Mouse (Mus musculus) lung, adult 2 months (tissue): ENCODE data around the gene Duox1. TPM values are rescaled to one million over a fixed set of nuclear protein-coding genes. Genes with fewer than 3 reads are reported as not detected.
"Not testable (repeated sequence)": the region's sequence is repeated elsewhere in the genome, so short reads cannot be mapped to it uniquely, and the experiment has no call there.

Source experiments
- DNase-seq: peaks from one replicate; pipeline ENCODE4 v3.0.0; 2022
- H3K4me1 ChIP-seq: fragments of 200-500 bp; 2 replicates; pipeline ENCODE4 v1.6.1; 2011; ENCODE audit warnings: low read length; ENCODE audit not compliant: control insufficient read depth, insufficient read depth
- H3K4me3 ChIP-seq: fragments of 200-500 bp; replicated peaks from 2 replicates; pipeline ENCODE3; 2011; ENCODE audit warnings: low read depth, mild to moderate bottlenecking, control low read depth, low read length; ENCODE audit errors: extremely low read depth
- CTCF ChIP-seq: fragments of 200-500 bp; IDR thresholded peaks from 2 replicates; pipeline ENCODE4 v1.5.1; 2011; ENCODE audit warnings: mild to moderate bottlenecking, low read length, control low read depth; ENCODE audit not compliant: insufficient read depth
- POLR2A ChIP-seq: fragments of 200-500 bp; IDR thresholded peaks from 2 replicates; pipeline ENCODE4 v1.6.1; 2011; ENCODE audit warnings: low read depth, mild to moderate bottlenecking, control low read depth, low read length, borderline replicate concordance; ENCODE audit errors: extremely low read depth
- WGBS: fragments of 180-500 bp; shearing (Covaris S2); methylation state at CpG from one replicate; pipeline ENCODE4 v1.1.7; 2018; 5-methylcytosine and 5-hydroxymethylcytosine counted together
- polyA plus RNA-seq: library from polyadenylated mRNA; depleted of rRNA; stranded (reverse); fragments of >200 nt; gene quantifications from 2 replicates; pipeline ENCODE4 v1.2.3, GENCODE M21; 2012; rRNA removed

Gene Duox1
- polyA plus RNA-seq, 1 experiment: 2.7 TPM

DNA sequence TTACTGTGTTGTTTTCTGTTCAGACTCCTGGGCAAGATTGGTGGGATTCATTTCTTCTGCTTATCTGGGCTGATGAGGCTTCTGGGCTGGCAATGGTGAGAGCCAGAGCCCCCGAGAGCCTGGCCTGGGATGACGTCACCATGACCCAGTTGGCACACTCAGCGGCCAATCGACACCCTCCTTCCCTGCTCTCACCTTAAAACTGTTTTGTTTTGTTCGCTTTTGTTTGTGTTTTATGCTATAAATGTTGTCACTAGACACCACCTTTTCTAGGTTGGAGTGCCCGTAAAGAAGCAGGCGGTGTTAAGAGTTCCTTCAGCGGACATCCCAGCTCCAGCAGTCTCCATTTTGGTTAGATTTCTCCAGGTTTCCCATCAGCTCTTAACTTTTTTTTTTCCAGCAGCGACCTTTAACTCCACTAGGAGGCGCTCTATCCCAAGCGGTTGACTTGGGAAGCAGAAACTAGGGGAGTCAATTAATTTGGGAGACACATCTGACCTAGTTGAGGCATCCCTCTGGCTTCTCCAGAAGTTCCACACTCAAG lies 65.4 kb downstream of the Duox1 start:
- H3K4me3 ChIP-seq: peak overlapping the region; percentile 39
- TF ChIP-seq CTCF: peak; percentile 34; the same call in 1 of the 2 replicates
- no peak for TF ChIP-seq POLR2A
- no peaks in the 10 kb centered on the region; the same call in 1 of the 2 replicates for H3K4me1 ChIP-seq
- 10% methylated on average over 11 of the region's 11 CpGs for WGBS
- peak; percentile 31 for DNase-seq

DNA sequence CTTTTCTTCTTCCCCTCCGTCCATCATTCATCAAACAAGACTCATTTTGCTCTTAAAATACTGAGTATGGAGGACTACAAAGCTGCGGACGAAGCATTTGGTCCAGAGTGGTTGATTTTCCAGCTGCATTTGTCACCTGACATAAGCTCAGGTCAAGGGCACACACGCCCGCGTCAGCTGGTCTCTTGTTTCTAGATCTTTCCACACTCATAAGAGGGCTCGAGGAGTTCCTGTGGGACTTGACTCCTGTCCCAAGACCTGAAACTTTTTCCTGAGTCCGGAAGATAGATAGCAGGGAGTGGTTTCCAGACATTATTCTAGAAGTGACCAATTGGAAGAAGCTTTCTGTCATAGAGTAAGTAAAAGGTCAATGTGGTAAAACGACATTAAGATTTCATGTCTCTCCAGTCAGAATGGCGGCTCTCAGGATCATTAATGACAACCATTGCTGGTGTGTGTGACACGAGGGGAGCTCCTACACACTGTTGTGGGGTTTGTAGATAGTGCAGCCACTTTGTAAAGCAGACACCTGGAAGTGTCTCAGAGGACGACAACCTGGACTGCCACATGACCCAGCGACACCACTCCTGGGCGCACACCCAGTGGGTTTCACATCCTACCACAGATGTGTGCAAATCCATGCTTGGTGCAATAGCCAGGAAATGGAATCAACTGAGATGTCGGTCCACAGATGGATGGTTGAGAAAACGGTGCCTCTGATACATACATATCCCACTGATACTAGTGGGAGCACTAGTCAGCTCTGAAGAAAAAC lies 66.0 kb downstream of the Duox1 start:
- WGBS: 58% methylated on average over 16 of the region's 16 CpGs
- H3K4me1 ChIP-seq: no peaks in the 10 kb centered on the region; the same call in 1 of the 2 replicates
- no peak for DNase-seq
- H3K4me3 ChIP-seq: no peak overlapping the region
- no peak for TF ChIP-seq POLR2A
- no peak for TF ChIP-seq CTCF

DNA sequence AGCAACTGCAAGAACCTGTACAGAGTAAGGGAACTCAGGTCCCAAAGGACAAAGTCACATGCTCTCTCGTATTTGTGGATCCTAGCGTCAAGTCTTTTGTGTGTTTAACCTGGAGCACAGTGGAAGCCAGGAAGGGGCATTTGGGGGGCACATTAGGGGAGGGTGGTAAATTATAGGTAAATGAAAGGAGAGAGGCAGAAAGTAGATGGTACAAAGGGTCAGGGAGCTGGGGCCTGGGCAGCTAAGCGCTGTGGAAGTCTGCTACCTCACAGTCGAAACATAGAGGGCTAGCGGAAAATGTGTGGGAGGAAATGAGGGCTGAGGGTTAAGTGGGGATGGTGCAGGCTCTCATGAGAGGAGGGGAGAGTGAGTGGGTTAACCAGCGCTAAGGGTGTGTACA lies 66.6 kb downstream of the Duox1 start:
- 78% methylated on average over 6 of the region's 6 CpGs for WGBS
- TF ChIP-seq POLR2A: no peak
- no peak for TF ChIP-seq CTCF
- DNase-seq: no peak
- Histone ChIP-seq H3K4me1 (no peaks in the 10 kb centered on the region; the same call in 1 of the 2 replicates), H3K4me3 (no peak overlapping the region)

DNA sequence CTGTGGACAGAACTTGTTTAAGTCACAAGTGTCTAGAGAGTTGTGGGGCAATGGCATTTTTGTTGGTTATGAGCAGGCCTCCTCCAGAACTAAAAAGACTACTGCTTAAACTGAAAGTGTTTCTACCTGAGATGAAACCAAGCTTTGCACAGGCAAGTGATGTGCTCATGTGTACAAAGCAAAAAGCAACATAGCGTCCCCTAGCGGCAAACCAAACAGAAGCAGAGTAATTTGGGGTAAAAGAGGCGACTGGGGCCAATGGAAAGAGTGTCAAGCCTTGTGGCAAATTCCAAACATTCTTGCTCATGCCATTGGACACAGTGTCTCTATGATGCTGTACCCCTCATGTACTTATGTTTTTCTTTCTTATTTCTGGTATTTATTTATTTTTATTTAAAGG lies 69.6 kb downstream of the Duox1 start:
- no peak overlapping the region for H3K4me3 ChIP-seq
- DNase-seq: no peak
- WGBS: 45% methylated on average over 3 of the region's 3 CpGs
- no peak for TF ChIP-seq POLR2A
- TF ChIP-seq CTCF: no peak
- no peaks in the 10 kb centered on the region for H3K4me1 ChIP-seq

DNA sequence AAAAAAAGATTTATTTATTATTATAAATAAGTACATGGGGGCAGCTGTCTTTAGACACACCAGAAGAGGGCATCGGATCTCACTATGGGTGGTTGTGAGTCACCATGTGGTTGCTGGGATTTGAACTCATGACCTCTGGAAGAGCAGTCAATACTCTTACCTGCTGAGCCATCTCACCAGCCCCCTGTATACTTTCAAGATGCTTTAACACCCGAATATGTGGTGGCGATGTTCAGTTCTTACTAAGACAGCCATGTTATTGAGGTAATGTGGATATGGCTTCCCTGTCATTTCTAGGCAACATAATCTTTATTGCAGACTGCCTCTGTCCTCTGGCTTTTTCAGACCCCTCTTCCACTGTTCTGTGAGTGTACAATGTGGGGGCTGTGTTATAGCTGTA lies 71.7 kb downstream of the Duox1 start:
- WGBS: 92% methylated on average over 3 of the region's 3 CpGs
- DNase-seq, H3K4me3 ChIP-seq, H3K4me1 ChIP-seq: not testable (repeated sequence)

DNA sequence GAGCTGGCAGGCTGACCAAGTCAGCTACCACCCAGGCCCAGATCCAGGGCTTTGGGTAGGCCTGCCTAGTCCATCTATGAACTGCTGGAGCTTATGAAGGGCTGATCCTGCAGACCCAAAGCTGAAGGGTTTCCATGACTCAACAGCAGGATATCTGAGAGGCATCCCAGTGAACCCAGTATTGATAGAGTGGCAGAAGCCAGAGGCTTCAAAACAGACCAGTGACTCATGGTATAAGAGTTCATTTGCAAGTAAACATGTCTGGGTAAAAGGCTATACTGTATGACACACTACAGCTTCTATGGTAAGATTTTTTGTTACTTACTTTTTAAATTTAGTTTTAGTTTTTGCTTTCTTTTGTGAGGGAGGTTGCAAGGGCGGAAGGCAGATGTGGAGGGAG lies 80.7 kb downstream of the Duox1 start:
- no peak for DNase-seq
- H3K4me3 ChIP-seq: no peak overlapping the region
- H3K4me1 ChIP-seq: no peaks in the 10 kb centered on the region
- WGBS: 85% methylated on average over 1 of the region's 1 CpGs
- TF ChIP-seq CTCF: no peak

Other genes starting within 250 kb of the Duox1 start
- gene Spg11, start 197.3 kb upstream of the Duox1 start, polyA plus RNA-seq: 7.4 and 9.2 TPM in 2 replicates
- gene B2m, start 168.0 kb upstream of the Duox1 start, polyA plus RNA-seq: 1,104 and 1,411 TPM in 2 replicates
- 0.08 TPM in 1 of 2 replicates, not detected in the other for gene Trim69, start 155.0 kb upstream of the Duox1 start, polyA plus RNA-seq
- gene Patl2, start 129.5 kb upstream of the Duox1 start, polyA plus RNA-seq: 0.07 TPM in 1 of 2 replicates, not detected in the other
- gene Terb2, start 129.4 kb upstream of the Duox1 start, polyA plus RNA-seq: not detected in 2 replicates
- 15.3 and 21.9 TPM in 2 replicates for gene Sord, start 80.9 kb upstream of the Duox1 start, polyA plus RNA-seq
- gene Duox2, start 17.2 kb upstream of the Duox1 start, polyA plus RNA-seq: 0.68 and 0.72 TPM in 2 replicates
- 0.50 and 0.75 TPM in 2 replicates for gene Duoxa2, start 16.8 kb upstream of the Duox1 start, polyA plus RNA-seq
- 0.23 and 9.9 TPM in 2 replicates for gene Duoxa1, start 1.9 kb upstream of the Duox1 start, polyA plus RNA-seq
- 4.5 and 6.4 TPM in 2 replicates for gene Shf, start 53.5 kb downstream of the Duox1 start, polyA plus RNA-seq
- gene Slc28a2, start 110.8 kb downstream of the Duox1 start, polyA plus RNA-seq: 1.5 and 2.7 TPM in 2 replicates
- gene Gm14085, start 169.3 kb downstream of the Duox1 start, polyA plus RNA-seq: 0.20 and 0.38 TPM in 2 replicates